Mouse (Mus musculus) lung, postnatal 25 days (tissue): ENCODE results near the gene Gpr55.
A peak's percentile ranks its signal among the peaks of the same experiment; 100 is the strongest.

Experiments
- DNase-seq: peaks from one replicate; pipeline ENCODE4 v3.0.0; 2022; ENCODE audit warnings: low spot score

Gpr55 gene

GRCm38 (mm10) chr1:85915890-85916289 is 44.9 kb downstream of the Gpr55 start:
- no peak for DNase-seq

- DNase-seq = no peak
These were observed 47.6 kb downstream of the Gpr55 start for GRCm38 (mm10) chr1:85913078-85913755.

- peak; percentile 48 for DNase-seq
These were observed 51.8 kb downstream of the Gpr55 start for GRCm38 (mm10) chr1:85908754-85909590.

- no peak for DNase-seq
These were observed 53.9 kb downstream of the Gpr55 start for GRCm38 (mm10) chr1:85906892-85907291.

GRCm38 (mm10) chr1:85902108-85902561 is 58.7 kb downstream of the Gpr55 start:
- no peak for DNase-seq

GRCm38 (mm10) chr1:85901516-85902107 is 59.2 kb downstream of the Gpr55 start:
- no peak for DNase-seq

GRCm38 (mm10) chr1:85900521-85901333 is 60.1 kb downstream of the Gpr55 start:
- DNase-seq = no peak

- DNase-seq = no peak
These were observed 61.4 kb downstream of the Gpr55 start for GRCm38 (mm10) chr1:85899388-85899761.

- DNase-seq = no peak
These were observed 61.9 kb downstream of the Gpr55 start for GRCm38 (mm10) chr1:85898761-85899387.

- DNase-seq = no peak
These were observed 62.7 kb downstream of the Gpr55 start for GRCm38 (mm10) chr1:85897901-85898760.

- DNase-seq = peak; percentile 43
These were observed 63.8 kb downstream of the Gpr55 start for GRCm38 (mm10) chr1:85896781-85897700.

GRCm38 (mm10) chr1:85896110-85896509 is 64.7 kb downstream of the Gpr55 start:
- no peak for DNase-seq

GRCm38 (mm10) chr1:85895391-85895837 is 65.4 kb downstream of the Gpr55 start:
- peak; percentile 72 for DNase-seq

GRCm38 (mm10) chr1:85894748-85895360 is 66.0 kb downstream of the Gpr55 start:
- DNase-seq = peak; percentile 14

GRCm38 (mm10) chr1:85894231-85894747 is 66.5 kb downstream of the Gpr55 start, which contains the start of gene Itm2c:
Gene Itm2c (plus strand): TSS chr1:85894281.
- peak; percentile 89 for DNase-seq
